16 mouse cellular contexts compared by ENCODE assay signal in the genomic region with DNA sequence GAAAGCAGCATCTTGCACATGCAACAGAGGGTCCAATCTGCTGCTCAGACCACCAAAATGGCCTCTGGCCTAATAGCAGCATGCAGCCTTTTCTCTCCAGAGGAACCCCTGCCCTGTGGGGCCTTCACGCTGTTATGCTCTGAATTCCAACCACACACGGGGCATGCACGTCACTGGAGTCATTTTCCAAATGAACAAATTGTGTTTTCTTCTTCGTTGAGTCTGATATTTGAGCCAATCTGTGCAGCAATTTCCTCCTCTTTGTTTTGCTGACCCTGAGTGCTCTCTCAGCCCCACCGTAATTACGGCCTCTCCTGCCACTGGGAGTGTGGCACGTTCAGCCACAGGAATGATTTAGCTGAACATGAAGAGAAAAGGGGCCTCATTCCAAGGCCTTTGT.
DNase-seq lines count a peak whose midpoint lies in the region; ATAC-seq and TF ChIP-seq lines count a peak whose summit lies in the region.
"Had no signal": no experiment of that assay in that cellular context is flagged by ENCODE, and none has a peak within 500 bp of the region (broad histone marks: within the 10 kb centered on the region; RNA-seq: fewer than 3 reads in every experiment).

No protein-coding gene starts in this region.

- 30% methylated on average over 7 of the region's 7 CpGs for WGBS in forebrain, embryonic 10.5 days
- WGBS in forebrain, embryonic 13.5 days = 18% methylated on average over 7 of the region's 7 CpGs
- 20% methylated on average over 7 of the region's 7 CpGs for whole genome bisulfite sequencing in forebrain, embryonic 16.5 days

- no peak for TF ChIP-seq CTCF in brain, embryonic 14.5 days (IDR thresholded peaks at IDR 0.05; ENCODE audit: borderline replicate concordance, extremely low read depth, insufficient read depth, insufficient read length)

- peaks cover 68% of the 10 kb centered on the region for H3K27me3 ChIP-seq in forebrain, embryonic 10.5 days (ENCODE audit: poor library complexity, severe bottlenecking)
- no peaks in the 10 kb centered on the region for H3K27me3 ChIP-seq in forebrain, embryonic 13.5 days
- no peaks in the 10 kb centered on the region for H3K27me3 ChIP-seq in forebrain, embryonic 16.5 days (replicated peaks; ENCODE audit: control insufficient read depth, insufficient read depth, low read length)
- H3K27me3 ChIP-seq: heart, embryonic 12.5 days; hindbrain, embryonic 15.5 days; limb, embryonic 13.5 days had no signal

- H3K9me3 ChIP-seq in forebrain, embryonic 10.5 days = no peaks in the 10 kb centered on the region
- no peaks in the 10 kb centered on the region for H3K9me3 ChIP-seq in forebrain, embryonic 13.5 days (replicated peaks)
- H3K9me3 ChIP-seq in forebrain, embryonic 16.5 days (ENCODE audit: control insufficient read depth, low read length) = no peaks in the 10 kb centered on the region
- H3K9me3 ChIP-seq: heart, embryonic 12.5 days; hindbrain, embryonic 15.5 days; limb, embryonic 13.5 days had no signal

- peak; percentile 40 for DNase-seq in forebrain, embryonic 10.5 days (ENCODE audit: extremely low spot score, low spot score)
- peak; percentile 58 for DNase-seq in brain, embryonic 14.5 days (ENCODE audit: low read depth)
- DNase-seq in mesoderm, embryonic 11.5 days (ENCODE audit: low read depth, low spot score) = peak; percentile 12
- no peak for DNase-seq in adrenal gland, postnatal 36 days
- no peak for DNase-seq in adrenal gland, adult (ENCODE audit: inconsistent age in 2 of 2, low spot score in 1 of 2)
- DNase-seq in gastrocnemius, postnatal 14 days = no peak
- DNase-seq: cerebellum, adult 8-10 months; kidney, adult 9 months; lung, adult 18-20 months; thymus, adult 2 months had no signal

- intact Hi-C loops in gastrocnemius, postnatal 14 days (cut with DNase I; ENCODE audit: low total_unique reads) = no loop called here

- no peak overlapping the region for H3K4me3 ChIP-seq in forebrain, embryonic 10.5 days
- H3K4me3 ChIP-seq in forebrain, embryonic 13.5 days = no peak overlapping the region
- H3K4me3 ChIP-seq in forebrain, embryonic 16.5 days (replicated peaks; ENCODE audit: low read length) = no peak overlapping the region
- H3K4me3 ChIP-seq: erythroblast, embryonic 14.5 days; heart, embryonic 12.5 days; hindbrain, embryonic 15.5 days; limb, embryonic 13.5 days had no signal

- H3K36me3 ChIP-seq in forebrain, embryonic 10.5 days (replicated peaks) = no peaks in the 10 kb centered on the region
- H3K36me3 ChIP-seq in forebrain, embryonic 13.5 days (ENCODE audit: poor library complexity, severe bottlenecking) = no peaks in the 10 kb centered on the region
- H3K36me3 ChIP-seq in forebrain, embryonic 16.5 days (ENCODE audit: control insufficient read depth, insufficient read depth) = no peaks in the 10 kb centered on the region
- H3K36me3 ChIP-seq: heart, embryonic 12.5 days; hindbrain, embryonic 15.5 days; limb, embryonic 13.5 days had no signal

- H3K9ac ChIP-seq in forebrain, embryonic 13.5 days = no peak overlapping the region
- H3K9ac ChIP-seq in forebrain, embryonic 16.5 days (replicated peaks; ENCODE audit: low read depth, low read length) = no peak overlapping the region
- H3K9ac ChIP-seq: heart, embryonic 12.5 days; hindbrain, embryonic 15.5 days; limb, embryonic 13.5 days had no signal

- no peak for TF ChIP-seq POLR2A in brain, embryonic 14.5 days (IDR thresholded peaks at IDR 0.05; ENCODE audit: borderline replicate concordance, extremely low read depth, insufficient read depth, insufficient read length, poor library complexity, severe bottlenecking)

- peak overlapping the region; percentile 36; the same call in 1 of the 2 replicates for H3K27ac ChIP-seq in forebrain, embryonic 10.5 days
- H3K27ac ChIP-seq in forebrain, embryonic 13.5 days = no peak overlapping the region
- H3K27ac ChIP-seq in forebrain, embryonic 16.5 days (ENCODE audit: low read length) = no peak overlapping the region
- H3K27ac ChIP-seq: hindbrain, embryonic 15.5 days; limb, embryonic 13.5 days had no signal

- no peak overlapping the region for H3K4me2 ChIP-seq in forebrain, embryonic 13.5 days
- no peak overlapping the region for H3K4me2 ChIP-seq in forebrain, embryonic 16.5 days (ENCODE audit: low read length)
- H3K4me2 ChIP-seq: heart, embryonic 12.5 days; hindbrain, embryonic 15.5 days; limb, embryonic 13.5 days had no signal

- H3K4me1 ChIP-seq in forebrain, embryonic 10.5 days = peaks cover 14% of the 10 kb centered on the region
- peaks cover 24% of the 10 kb centered on the region for H3K4me1 ChIP-seq in forebrain, embryonic 13.5 days
- peaks cover 9% of the 10 kb centered on the region for H3K4me1 ChIP-seq in forebrain, embryonic 16.5 days (replicated peaks; ENCODE audit: control insufficient read depth, insufficient read depth, low read length)
- H3K4me1 ChIP-seq: heart, embryonic 12.5 days had no signal

- ATAC-seq in forebrain, embryonic 13.5 days = no peak
- peak; percentile 31; the same call in 1 of the 2 replicates for ATAC-seq in forebrain, embryonic 16.5 days

Comparison
In these comparisons a context has a peak if more than half of its experiments do, and no peak if none do; other contexts are left out.
1. DNase-seq: peak in forebrain, embryonic 10.5 days (single experiment), brain, embryonic 14.5 days (single experiment) and mesoderm, embryonic 11.5 days (single experiment); none in adrenal gland, postnatal 36 days (0 of 2), adrenal gland, adult (0 of 2) and gastrocnemius, postnatal 14 days (single experiment).